Mouse (Mus musculus) forebrain, embryonic 13.5 days (tissue): ENCODE data around the gene Traf3ip2. TPM values are rescaled to one million over a fixed set of nuclear protein-coding genes. Genes with fewer than 3 reads are reported as not detected.
A peak's percentile ranks its signal among the peaks of the same experiment; 100 is the strongest.

Experiments
- ATAC-seq: fragments of 200-750 bp; cut with Nextera tagmentation; 2 replicates; pipeline ENCODE4 v1.8.0; 2017
- H3K27ac ChIP-seq: fragments of 300-500 bp; sonication (generic); 2 replicates; pipeline ENCODE4 v1.5.1; 2015; ENCODE audit warnings: inconsistent platforms, mild to moderate bottlenecking, moderate library complexity
- H3K27me3 ChIP-seq: fragments of 300-500 bp; sonication (generic); 2 replicates; pipeline ENCODE4 v1.6.1; 2015; ENCODE audit warnings: mild to moderate bottlenecking, inconsistent platforms
- H3K36me3 ChIP-seq: fragments of 300-500 bp; sonication (generic); 2 replicates; pipeline ENCODE4 v1.6.1; 2015; ENCODE audit warnings: mild to moderate bottlenecking, inconsistent platforms; ENCODE audit not compliant: poor library complexity, severe bottlenecking
- H3K4me1 ChIP-seq: fragments of 300-500 bp; sonication (generic); 2 replicates; pipeline ENCODE4 v1.6.1; 2015; ENCODE audit warnings: inconsistent platforms
- H3K4me2 ChIP-seq: fragments of 300-500 bp; sonication (generic); 2 replicates; pipeline ENCODE4 v1.6.1; 2015; ENCODE audit warnings: inconsistent platforms, mild to moderate bottlenecking, moderate library complexity
- H3K4me3 ChIP-seq: fragments of 300-500 bp; sonication (generic); 2 replicates; pipeline ENCODE4 v1.5.1; 2015; ENCODE audit warnings: mild to moderate bottlenecking, inconsistent platforms
- H3K9ac ChIP-seq: fragments of 300-500 bp; sonication (generic); 2 replicates; pipeline ENCODE4 v1.6.1; 2015; ENCODE audit warnings: mild to moderate bottlenecking, inconsistent platforms
- H3K9me3 ChIP-seq: fragments of 300-500 bp; sonication (generic); replicated peaks from 2 replicates; pipeline ENCODE4 v1.6.1; 2016; ENCODE audit warnings: inconsistent platforms
- WGBS: fragments of 180-500 bp; shearing (Covaris S2); methylation state at CpG from one replicate; pipeline ENCODE4 v1.1.7; 2015; 5-methylcytosine and 5-hydroxymethylcytosine counted together
- polyA plus RNA-seq: library from polyadenylated mRNA; unstranded; fragments of >200 nt; fragmentation: Nextera tagmentation; extraction: Ambion mirVana; gene quantifications from 2 replicates; pipeline ENCODE4 v1.2.1, GENCODE M21; 2015

Gene Traf3ip2
- polyA plus RNA-seq, 1 experiment from 2014 or later = 4.6 TPM

DNA sequence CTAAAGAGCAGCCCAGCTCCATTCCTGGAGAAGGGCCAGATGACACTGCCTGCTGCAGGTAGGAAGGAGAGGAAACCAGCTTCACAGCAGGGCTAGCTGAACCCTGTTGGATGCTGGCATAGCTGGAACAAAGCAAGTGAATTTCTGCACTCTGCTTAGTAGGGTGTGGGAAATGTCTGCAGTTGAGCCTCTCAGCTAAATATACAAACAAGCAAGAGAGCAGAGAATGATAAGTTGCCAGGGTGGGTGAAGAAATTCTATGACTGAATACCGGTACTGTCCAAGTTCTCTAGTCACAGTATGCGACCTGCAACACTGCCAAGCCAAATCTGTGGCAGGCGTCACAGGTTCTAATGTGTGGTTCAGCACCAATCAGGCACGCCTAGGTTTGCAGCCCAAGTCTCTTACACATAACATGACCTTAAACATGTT, 52.4 kb downstream of the Traf3ip2 start:
- ATAC-seq = peak; percentile 36; the same call in 1 of the 2 replicates
- Histone ChIP-seq H3K4me1 (peaks cover 29% of the 10 kb centered on the region), H3K27me3 (no peaks in the 10 kb centered on the region), H3K9ac (no peak overlapping the region), H3K36me3 (peaks cover 13% of the 10 kb centered on the region), H3K27ac (peak overlapping the region; percentile 32), H3K4me3 (no peak overlapping the region), H3K4me2 (no peak overlapping the region), H3K9me3 (no peaks in the 10 kb centered on the region)
- WGBS = 68% methylated on average over 4 of the region's 4 CpGs

GRCm38 (mm10) chr10:39666027-39666426, 53.3 kb downstream of the Traf3ip2 start:
- Histone ChIP-seq H3K9me3 (no peaks in the 10 kb centered on the region), H3K4me3 (no peak overlapping the region), H3K27me3 (no peaks in the 10 kb centered on the region), H3K4me2 (no peak overlapping the region), H3K27ac (no peak overlapping the region), H3K9ac (no peak overlapping the region), H3K4me1 (peaks cover 19% of the 10 kb centered on the region), H3K36me3 (peaks cover 13% of the 10 kb centered on the region)
- 82% methylated on average over 3 of the region's 3 CpGs for WGBS
- ATAC-seq = no peak

DNA sequence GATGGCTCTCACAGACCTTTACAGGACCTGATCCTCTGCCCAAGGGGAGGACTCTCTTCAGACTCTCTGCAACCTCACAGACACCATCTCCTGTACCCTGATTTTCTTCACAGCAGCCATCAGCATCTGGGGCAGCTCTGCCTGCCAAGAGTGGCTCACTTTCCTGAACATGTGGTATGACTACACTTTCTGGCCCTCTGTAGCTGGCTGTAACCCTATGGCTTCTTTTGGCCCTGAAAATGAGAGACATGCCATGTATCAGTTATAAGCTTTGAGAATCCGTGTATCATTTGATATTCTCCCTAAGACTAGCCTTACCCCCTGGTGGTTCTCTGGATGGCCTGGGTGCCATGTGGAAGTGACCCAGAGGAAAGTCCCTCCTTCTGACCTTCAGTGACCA, 58.7 kb downstream of the Traf3ip2 start:
- Histone ChIP-seq H3K9me3 (no peaks in the 10 kb centered on the region), H3K27ac (no peak overlapping the region), H3K4me1 (peaks cover 34% of the 10 kb centered on the region), H3K9ac (no peak overlapping the region), H3K4me2 (no peak overlapping the region), H3K27me3 (no peaks in the 10 kb centered on the region), H3K36me3 (peaks cover 6% of the 10 kb centered on the region), H3K4me3 (no peak overlapping the region)
- no peak for ATAC-seq
- 86% methylated on average over 1 of the region's 1 CpGs for WGBS

GRCm38 (mm10) chr10:39672547-39673051, 59.9 kb downstream of the Traf3ip2 start:
- Histone ChIP-seq H3K4me3 (no peak overlapping the region), H3K9me3 (no peaks in the 10 kb centered on the region), H3K27me3 (no peaks in the 10 kb centered on the region), H3K4me2 (0 out of 2 replicates have a peak overlapping the region, but pooled peaks have one; percentile 21), H3K36me3 (peaks cover 10% of the 10 kb centered on the region), H3K27ac (peak overlapping the region; percentile 76), H3K9ac (peak overlapping the region; percentile 6; the same call in 1 of the 2 replicates), H3K4me1 (peaks cover 33% of the 10 kb centered on the region)
- peak; percentile 93 for ATAC-seq
- WGBS = 1% methylated on average over 4 of the region's 4 CpGs

- Histone ChIP-seq H3K9ac (no peak overlapping the region), H3K4me1 (peaks cover 33% of the 10 kb centered on the region), H3K9me3 (no peaks in the 10 kb centered on the region), H3K27me3 (no peaks in the 10 kb centered on the region), H3K27ac (no peak overlapping the region), H3K4me2 (no peak overlapping the region), H3K4me3 (no peak overlapping the region), H3K36me3 (peaks cover 12% of the 10 kb centered on the region)
- ATAC-seq = no peak
- 46% methylated on average over 3 of the region's 3 CpGs for WGBS
Observed at GRCm38 (mm10) chr10:39674106-39674505, 61.4 kb downstream of the Traf3ip2 start.

DNA sequence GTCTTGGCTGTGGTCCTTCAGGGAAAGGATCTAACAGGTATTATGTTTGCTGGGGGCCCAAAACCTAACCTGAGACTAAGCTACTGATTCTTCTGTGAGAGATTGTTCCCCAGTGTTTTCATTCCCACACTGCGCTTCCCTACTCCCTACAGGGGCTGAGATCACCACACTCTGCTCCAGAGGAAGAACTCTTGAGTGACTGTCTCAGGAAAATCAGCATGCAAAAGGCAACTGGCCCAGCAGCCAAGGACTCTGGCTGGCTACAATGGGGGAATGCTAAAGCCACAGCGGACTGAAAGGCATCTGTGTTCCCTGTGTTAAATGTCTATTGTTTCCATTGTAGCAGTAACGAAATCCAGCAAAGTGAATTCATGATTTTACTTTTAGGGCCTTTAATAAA, 62.0 kb downstream of the Traf3ip2 start:
- no peaks in the 10 kb centered on the region for H3K9me3 ChIP-seq
- H3K4me1 ChIP-seq = peaks cover 33% of the 10 kb centered on the region
- no peaks in the 10 kb centered on the region for H3K27me3 ChIP-seq
- ATAC-seq = no peak
- peak overlapping the region; percentile 40; the same call in 1 of the 2 replicates for H3K27ac ChIP-seq
- H3K36me3 ChIP-seq = peaks cover 14% of the 10 kb centered on the region; the same call in 1 of the 2 replicates
- WGBS = 13% methylated on average over 3 of the region's 3 CpGs
- H3K4me2 ChIP-seq = no peak overlapping the region
- H3K4me3 ChIP-seq = no peak overlapping the region
- no peak overlapping the region for H3K9ac ChIP-seq

GRCm38 (mm10) chr10:39678199-39678791, 65.6 kb downstream of the Traf3ip2 start:
- Histone ChIP-seq H3K27me3 (no peaks in the 10 kb centered on the region), H3K9me3 (no peaks in the 10 kb centered on the region), H3K9ac (no peak overlapping the region), H3K27ac (no peak overlapping the region), H3K36me3 (0 out of 2 replicates have a peak, but pooled peaks cover 12% of the 10 kb centered on the region), H3K4me1 (peaks cover 20% of the 10 kb centered on the region), H3K4me2 (no peak overlapping the region), H3K4me3 (no peak overlapping the region)
- ATAC-seq = no peak
- WGBS = 83% methylated on average over 4 of the region's 4 CpGs

GRCm38 (mm10) chr10:39681014-39681413, 68.3 kb downstream of the Traf3ip2 start:
- Histone ChIP-seq H3K9me3 (no peaks in the 10 kb centered on the region), H3K27me3 (no peaks in the 10 kb centered on the region), H3K4me1 (peaks cover 6% of the 10 kb centered on the region), H3K4me3 (no peak overlapping the region), H3K36me3 (0 out of 2 replicates have a peak, but pooled peaks cover 12% of the 10 kb centered on the region), H3K27ac (no peak overlapping the region), H3K9ac (no peak overlapping the region), H3K4me2 (no peak overlapping the region)
- WGBS = 84% methylated on average over 4 of the region's 4 CpGs
- ATAC-seq = no peak

DNA sequence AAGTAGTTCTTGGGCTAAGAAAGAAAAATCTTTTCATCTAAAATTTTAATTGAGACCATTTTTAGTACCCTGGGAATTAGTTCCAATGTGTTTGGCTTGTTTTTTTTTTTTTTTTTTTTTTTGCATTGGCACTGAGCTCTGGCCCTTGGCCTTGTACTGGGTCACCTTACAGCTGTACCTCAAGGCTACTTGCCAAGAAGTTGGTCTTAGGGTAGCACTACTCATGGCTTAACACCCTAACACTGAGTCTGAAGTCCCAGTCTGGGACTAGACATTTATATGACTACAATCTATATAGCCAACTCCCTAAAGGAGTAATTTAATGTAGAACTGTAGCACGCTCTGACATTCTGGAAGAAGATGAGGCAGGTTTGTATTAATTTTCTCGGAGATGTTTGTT, 69.8 kb downstream of the Traf3ip2 start:
- no peak overlapping the region for H3K4me3 ChIP-seq
- no peaks in the 10 kb centered on the region for H3K9me3 ChIP-seq
- no peak overlapping the region for H3K4me2 ChIP-seq
- H3K9ac ChIP-seq = no peak overlapping the region
- H3K27ac ChIP-seq = no peak overlapping the region
- WGBS = 95% methylated on average over 2 of the region's 2 CpGs
- peaks cover 11% of the 10 kb centered on the region; the same call in 1 of the 2 replicates for H3K36me3 ChIP-seq
- H3K27me3 ChIP-seq = no peaks in the 10 kb centered on the region
- ATAC-seq = no peak
- peaks cover 6% of the 10 kb centered on the region for H3K4me1 ChIP-seq

DNA sequence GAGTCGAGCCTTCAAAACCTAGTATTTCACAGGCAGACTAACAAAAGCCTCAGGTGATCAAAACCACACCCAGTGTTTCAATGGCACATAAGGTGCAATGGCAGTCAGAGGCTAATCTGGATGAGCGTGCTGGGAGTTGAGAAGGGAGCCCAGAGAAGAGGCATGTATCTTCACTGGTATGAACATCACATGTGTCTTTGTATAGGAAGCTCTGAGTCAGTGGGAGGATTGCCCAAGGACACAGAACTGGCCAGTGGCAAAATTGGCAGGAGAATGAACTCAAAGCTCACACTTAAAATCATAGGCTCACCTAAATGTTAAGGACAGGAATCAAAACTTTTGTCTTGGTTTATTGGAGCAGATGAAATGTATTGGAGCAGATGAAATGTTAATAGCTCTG, 70.7 kb downstream of the Traf3ip2 start:
- ATAC-seq = no peak
- Histone ChIP-seq H3K4me3 (no peak overlapping the region), H3K9me3 (no peaks in the 10 kb centered on the region), H3K36me3 (peaks cover 11% of the 10 kb centered on the region; the same call in 1 of the 2 replicates), H3K4me2 (no peak overlapping the region), H3K27me3 (no peaks in the 10 kb centered on the region), H3K27ac (no peak overlapping the region), H3K4me1 (peaks cover 6% of the 10 kb centered on the region), H3K9ac (no peak overlapping the region)
- WGBS = 95% methylated on average over 2 of the region's 2 CpGs

DNA sequence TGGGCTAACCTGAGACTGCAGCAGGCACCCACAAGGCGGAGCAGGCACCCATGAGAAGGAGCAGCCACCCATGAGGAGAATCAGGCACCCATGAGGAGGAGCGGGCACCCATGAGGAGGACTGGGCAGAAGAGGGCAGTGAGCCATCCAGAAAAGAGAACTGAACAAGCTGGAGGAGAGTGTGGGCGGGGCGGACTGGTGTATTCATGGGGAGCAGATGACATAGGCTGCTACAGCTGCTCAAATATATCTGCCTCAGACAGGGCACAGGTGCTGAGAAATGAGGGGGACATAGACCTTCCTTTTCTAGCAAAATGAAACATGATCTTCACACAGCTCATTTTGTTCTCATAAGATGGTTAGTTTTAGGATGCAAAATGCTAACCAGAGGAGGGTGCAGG, 74.1 kb downstream of the Traf3ip2 start:
- Histone ChIP-seq H3K9me3 (no peaks in the 10 kb centered on the region), H3K27ac (no peak overlapping the region), H3K4me2 (no peak overlapping the region), H3K27me3 (no peaks in the 10 kb centered on the region), H3K4me3 (no peak overlapping the region), H3K4me1 (peaks cover 6% of the 10 kb centered on the region), H3K36me3 (peaks cover 3% of the 10 kb centered on the region; the same call in 1 of the 2 replicates), H3K9ac (no peak overlapping the region)
- ATAC-seq = no peak
- 94% methylated on average over 4 of the region's 4 CpGs for WGBS

- ATAC-seq = no peak
- Histone ChIP-seq H3K27me3 (no peaks in the 10 kb centered on the region), H3K4me1 (peaks cover 6% of the 10 kb centered on the region), H3K9me3 (no peaks in the 10 kb centered on the region), H3K4me2 (no peak overlapping the region), H3K9ac (no peak overlapping the region), H3K27ac (no peak overlapping the region), H3K4me3 (no peak overlapping the region), H3K36me3 (peaks cover 3% of the 10 kb centered on the region; the same call in 1 of the 2 replicates)
- WGBS = 85% methylated on average over 3 of the region's 3 CpGs
Observed at GRCm38 (mm10) chr10:39687851-39688250, 75.1 kb downstream of the Traf3ip2 start.
